ENCODE assay signal across 8 mouse cellular contexts in the genomic region with DNA sequence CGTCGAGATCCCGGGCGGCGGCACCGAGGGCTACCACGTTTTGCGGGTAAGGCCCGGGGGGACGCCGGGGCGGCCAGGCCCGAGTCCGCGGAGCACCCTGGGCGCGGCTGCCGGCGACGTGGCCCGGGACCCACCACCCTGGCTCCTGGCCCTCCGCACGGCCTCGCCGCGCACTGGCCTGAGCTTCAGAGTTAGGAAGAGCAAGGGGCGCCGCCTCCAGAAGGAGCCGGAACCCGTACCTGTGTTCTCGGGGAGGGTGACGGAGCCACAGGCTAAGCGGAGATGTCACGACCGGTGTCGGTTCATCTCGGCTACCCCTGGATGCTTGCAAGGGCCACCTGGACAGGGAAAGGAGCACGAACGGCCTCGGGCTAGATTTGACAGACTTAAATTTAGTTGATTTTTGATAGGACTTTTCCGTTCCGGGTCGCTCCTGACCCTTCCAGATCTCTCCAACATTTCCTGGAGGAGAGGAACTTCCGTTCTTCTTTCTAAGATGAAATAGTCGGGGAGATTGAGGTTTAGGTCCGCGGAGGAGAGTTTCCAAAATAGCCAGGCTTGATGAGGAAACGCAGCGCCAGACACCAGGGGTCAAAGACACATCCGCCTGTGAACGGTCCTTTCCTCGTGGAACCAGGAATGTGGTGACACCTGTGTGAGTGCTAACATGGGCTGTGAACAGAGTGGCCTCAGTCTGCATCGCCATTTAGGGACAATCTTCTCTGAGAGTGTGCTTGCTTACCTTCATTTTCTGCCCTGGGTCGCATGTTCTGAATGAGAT. TPM values are rescaled to one million over a fixed set of nuclear protein-coding genes. Genes with fewer than 3 reads are reported as not detected.
DNase-seq lines count a peak whose midpoint lies in the region; ATAC-seq and TF ChIP-seq lines count a peak whose summit lies in the region.

Gene Gm26558 (minus strand): TSS at position 394 of the 781 bp plus-strand sequence.

- ATAC-seq in kidney, embryonic 15.5 days (replicated peaks; ENCODE audit: low FRiP score), result peak; percentile 85
- peak; percentile 71 for ATAC-seq in heart, postnatal 0 days (ENCODE audit: insufficient read depth, low read depth)
- ATAC-seq in liver, embryonic 12.5 days, result peak; percentile 78
- ATAC-seq in neural tube, embryonic 13.5 days (ENCODE audit: low read depth), result peak; percentile 91

- under 1% methylated on average over 54 of the region's 54 CpGs for WGBS in kidney, embryonic 15.5 days
- WGBS in heart, postnatal 0 days, result 1% methylated on average over 51 of the region's 54 CpGs
- WGBS in liver, embryonic 12.5 days (ENCODE audit: insufficient replicate concordance), result under 1% methylated on average over 54 of the region's 54 CpGs
- under 1% methylated on average over 54 of the region's 54 CpGs for WGBS in neural tube, embryonic 13.5 days

- H3K4me3 ChIP-seq in kidney, embryonic 15.5 days (replicated peaks), result peak within 1 kb of the TSS; percentile 88
- H3K4me3 ChIP-seq in cortical plate, adult 2 months (ENCODE audit: insufficient read depth, low read length), result peak within 1 kb of the TSS; percentile 72
- peak within 1 kb of the TSS; percentile 97 for H3K4me3 ChIP-seq in heart, postnatal 0 days (ENCODE audit: low read depth, low read length)
- H3K4me3 ChIP-seq in liver, embryonic 12.5 days, result peak within 1 kb of the TSS; percentile 91
- peak within 1 kb of the TSS; percentile 73 for H3K4me3 ChIP-seq in neural tube, embryonic 13.5 days

- H3K36me3 ChIP-seq in kidney, embryonic 15.5 days, result peaks cover 21% of the 10 kb centered on the region
- 0 out of 2 replicates have a peak, but pooled peaks cover 5% of the 10 kb centered on the region for H3K36me3 ChIP-seq in heart, postnatal 0 days (replicated peaks; ENCODE audit: control insufficient read depth, insufficient read depth, low read length)
- H3K36me3 ChIP-seq in liver, embryonic 12.5 days, result peaks cover 7% of the 10 kb centered on the region; the same call in 1 of the 2 replicates
- H3K36me3 ChIP-seq in neural tube, embryonic 13.5 days, result no peaks in the 10 kb centered on the region

- no peak for DNase-seq in kidney, adult 11 months
- peak; percentile 24 for DNase-seq in ES-CJ7 (ENCODE audit: low read depth, low spot score)
- peak; percentile 38 for DNase-seq in heart, postnatal 0 days (ENCODE audit: low spot score)
- DNase-seq in Muller cell, postnatal 12 days (ENCODE audit: inconsistent ontology term), result no peak

- H3K9ac ChIP-seq in kidney, embryonic 15.5 days, result peak within 1 kb of the TSS; percentile 91
- peak within 1 kb of the TSS; percentile 98 for H3K9ac ChIP-seq in heart, postnatal 0 days (replicated peaks; ENCODE audit: low read depth, low read length)
- H3K9ac ChIP-seq in liver, embryonic 12.5 days, result peak within 1 kb of the TSS; percentile 93
- H3K9ac ChIP-seq in neural tube, embryonic 13.5 days, result peak within 1 kb of the TSS; percentile 96

- no peak for TF ChIP-seq EP300 in heart, postnatal 0 days (IDR thresholded peaks at IDR 0.05; ENCODE audit: low read depth)

- H3K4me2 ChIP-seq in kidney, embryonic 15.5 days, result peak within 1 kb of the TSS; percentile 79
- peak within 1 kb of the TSS; percentile 61 for H3K4me2 ChIP-seq in heart, postnatal 0 days (ENCODE audit: low read depth, low read length)
- peak within 1 kb of the TSS; percentile 90 for H3K4me2 ChIP-seq in liver, embryonic 12.5 days
- peak within 1 kb of the TSS; percentile 85 for H3K4me2 ChIP-seq in neural tube, embryonic 13.5 days

- no peaks in the 10 kb centered on the region for H3K9me3 ChIP-seq in kidney, embryonic 15.5 days (replicated peaks)
- no peaks in the 10 kb centered on the region for H3K9me3 ChIP-seq in heart, postnatal 0 days (replicated peaks; ENCODE audit: control insufficient read depth, low read length)
- H3K9me3 ChIP-seq in liver, embryonic 12.5 days (replicated peaks), result no peaks in the 10 kb centered on the region
- H3K9me3 ChIP-seq in neural tube, embryonic 13.5 days, result no peaks in the 10 kb centered on the region

- no peak for TF ChIP-seq CTCF in cortical plate, adult 2 months (IDR thresholded peaks at IDR 0.05; ENCODE audit: extremely low read depth, insufficient read depth, low read length)
- no peak for TF ChIP-seq CTCF in heart, postnatal 0 days (IDR thresholded peaks at IDR 0.05; ENCODE audit: low read depth)

- TF ChIP-seq POLR2A in cortical plate, adult 2 months (IDR thresholded peaks at IDR 0.05; ENCODE audit: extremely low read depth, insufficient read depth, low read length), result no peak

- H3K27me3 ChIP-seq in kidney, embryonic 15.5 days, result no peaks in the 10 kb centered on the region
- no peaks in the 10 kb centered on the region for H3K27me3 ChIP-seq in heart, postnatal 0 days (ENCODE audit: control insufficient read depth, insufficient read depth, low read length)
- peaks cover 11% of the 10 kb centered on the region for H3K27me3 ChIP-seq in liver, embryonic 12.5 days (replicated peaks)
- H3K27me3 ChIP-seq in neural tube, embryonic 13.5 days, result peaks cover 5% of the 10 kb centered on the region; the same call in 1 of the 2 replicates

- H3K27ac ChIP-seq in kidney, embryonic 15.5 days, result peak within 1 kb of the TSS; percentile 92
- peak within 1 kb of the TSS; percentile 78 for H3K27ac ChIP-seq in cortical plate, adult 2 months (ENCODE audit: insufficient read depth, low read length)
- peak within 1 kb of the TSS; percentile 98 for H3K27ac ChIP-seq in heart, postnatal 0 days (ENCODE audit: low read depth)
- peak within 1 kb of the TSS; percentile 93 for H3K27ac ChIP-seq in liver, embryonic 12.5 days
- H3K27ac ChIP-seq in neural tube, embryonic 13.5 days (replicated peaks), result peak within 1 kb of the TSS; percentile 92

- peaks cover 20% of the 10 kb centered on the region for H3K4me1 ChIP-seq in kidney, embryonic 15.5 days
- H3K4me1 ChIP-seq in cortical plate, adult 2 months (ENCODE audit: control insufficient read depth, insufficient read depth, low read length), result peaks cover 2% of the 10 kb centered on the region
- peaks cover 13% of the 10 kb centered on the region for H3K4me1 ChIP-seq in heart, postnatal 0 days (ENCODE audit: control insufficient read depth, insufficient read depth)
- peaks cover 45% of the 10 kb centered on the region for H3K4me1 ChIP-seq in liver, embryonic 12.5 days
- H3K4me1 ChIP-seq in neural tube, embryonic 13.5 days (replicated peaks), result peaks cover 23% of the 10 kb centered on the region

RNA-seq across cellular contexts. Expression of gene Gm26558, which starts in this region (rescaled TPM):
- polyA plus RNA-seq in kidney, embryonic 15.5 days (2015; fragmentation: Nextera tagmentation; extraction: Ambion mirVana), result 3.6 and 4.8 TPM in 2 replicates
- 0.66 and 0.92 TPM in 2 replicates for polyA plus RNA-seq in cortical plate, adult 2 months (2012; rRNA removed)
- 8.2 TPM in 1 of 2 replicates, not detected in the other for total RNA-seq in heart, postnatal 0 days (2014; rRNA removed; ENCODE audit: low replicate concordance)
- 1.5 and 1.7 TPM in 2 replicates for polyA plus RNA-seq in heart, postnatal 0 days (2015; fragmentation: Nextera tagmentation; extraction: Ambion mirVana)
- 2.5 and 3.4 TPM in 2 replicates for polyA plus RNA-seq in liver, embryonic 12.5 days (2016; fragmentation: Nextera tagmentation; extraction: Ambion mirVana)
- polyA plus RNA-seq in neural tube, embryonic 13.5 days (2015; fragmentation: Nextera tagmentation; extraction: Ambion mirVana), result 2.6 and 4.0 TPM in 2 replicates

Comparison
In these comparisons a context has a peak if more than half of its experiments do, and no peak if none do; other contexts are left out.
1. DNase-seq: peak in ES-CJ7 (single experiment) and heart, postnatal 0 days (single experiment); none in kidney, adult 11 months (single experiment) and Muller cell, postnatal 12 days (single experiment).
2. Peak in every context shown above with its lines, with median percentiles within 50 percentile points of each other: ATAC-seq, H3K27ac ChIP-seq, H3K4me2 ChIP-seq, H3K4me3 ChIP-seq and H3K9ac ChIP-seq.